Mouse (Mus musculus) hindbrain, embryonic 16.5 days (tissue): Measurements from ENCODE around the gene I830077J02Rik. TPM values are rescaled to one million over a fixed set of nuclear protein-coding genes. Genes with fewer than 3 reads are reported as not detected.
"Not testable (repeated sequence)": the region's sequence is repeated elsewhere in the genome, so short reads cannot be mapped to it uniquely, and the experiment has no call there.

Experiments used
- ATAC-seq: fragments of 200-750 bp; cut with Nextera tagmentation; 2 replicates; pipeline ENCODE4 v1.8.0; 2017; ENCODE audit warnings: moderate TSS enrichment, moderate library complexity
- H3K27ac ChIP-seq: fragments of 300-500 bp; sonication (generic); 2 replicates; pipeline ENCODE4 v1.5.1; 2014; ENCODE audit warnings: low read depth, mild to moderate bottlenecking, control low read depth, low read length, moderate library complexity
- H3K27me3 ChIP-seq: fragments of 300-500 bp; sonication (generic); replicated peaks from 2 replicates; pipeline ENCODE4 v1.6.1; 2014; ENCODE audit warnings: low read length; ENCODE audit not compliant: control insufficient read depth, insufficient read depth
- H3K36me3 ChIP-seq: fragments of 300-500 bp; sonication (generic); 2 replicates; pipeline ENCODE4 v1.6.1; 2014; ENCODE audit warnings: mild to moderate bottlenecking, low read length, moderate library complexity, mixed read lengths; ENCODE audit not compliant: control insufficient read depth, insufficient read depth
- H3K4me1 ChIP-seq: fragments of 300-500 bp; sonication (generic); 2 replicates; pipeline ENCODE4 v1.6.1; 2014; ENCODE audit warnings: low read depth, low read length; ENCODE audit not compliant: control insufficient read depth, insufficient read depth
- H3K4me2 ChIP-seq: fragments of 300-500 bp; sonication (generic); 2 replicates; pipeline ENCODE4 v1.6.1; 2014; ENCODE audit warnings: mild to moderate bottlenecking, low read length, control low read depth, moderate library complexity
- H3K4me3 ChIP-seq: fragments of 300-500 bp; sonication (generic); 2 replicates; pipeline ENCODE4 v1.5.1; 2014; ENCODE audit warnings: mild to moderate bottlenecking, low read length, control low read depth, moderate library complexity
- H3K9ac ChIP-seq: fragments of 300-500 bp; sonication (generic); 2 replicates; pipeline ENCODE4 v1.6.1; 2014; ENCODE audit warnings: low read depth, mild to moderate bottlenecking, control low read depth, low read length, moderate library complexity
- H3K9me3 ChIP-seq: fragments of 300-500 bp; sonication (generic); 2 replicates; pipeline ENCODE4 v1.6.1; 2014; ENCODE audit warnings: mild to moderate bottlenecking, low read length, moderate library complexity; ENCODE audit not compliant: control insufficient read depth
- WGBS: fragments of 180-500 bp; shearing (Covaris S2); extraction: QIAGEN DNeasy Blood & Tissue Kit; methylation state at CpG from one replicate; pipeline ENCODE4 v1.1.7; 2014; 5-methylcytosine and 5-hydroxymethylcytosine counted together
- polyA plus RNA-seq: library from polyadenylated mRNA; unstranded; fragments of >200 nt; fragmentation: Nextera tagmentation; extraction: Ambion mirVana; gene quantifications from 2 replicates; pipeline ENCODE4 v1.2.1, GENCODE M21; 2015

Gene I830077J02Rik
- polyA plus RNA-seq, 1 experiment from 2014 or later: 0.40 TPM

- no peak overlapping the region for H3K27ac ChIP-seq
- no peaks in the 10 kb centered on the region for H3K36me3 ChIP-seq
- H3K4me3 ChIP-seq: no peak overlapping the region
- H3K9me3 ChIP-seq: no peaks in the 10 kb centered on the region
- WGBS: 81% methylated on average over 7 of the region's 7 CpGs
- no peak overlapping the region for H3K4me2 ChIP-seq
- no peaks in the 10 kb centered on the region for H3K4me1 ChIP-seq
- H3K9ac ChIP-seq: no peak overlapping the region
- no peaks in the 10 kb centered on the region for H3K27me3 ChIP-seq
- ATAC-seq: no peak
Observed at GRCm38 (mm10) chr3:105927561-105928194, 4.8 kb downstream of the I830077J02Rik start.

GRCm38 (mm10) chr3:105924616-105925015 lies 7.8 kb downstream of the I830077J02Rik start:
- Histone ChIP-seq H3K4me1 (no peaks in the 10 kb centered on the region), H3K4me3 (no peak overlapping the region), H3K27ac (no peak overlapping the region), H3K36me3 (no peaks in the 10 kb centered on the region), H3K9me3 (no peaks in the 10 kb centered on the region), H3K4me2 (no peak overlapping the region), H3K27me3 (no peaks in the 10 kb centered on the region), H3K9ac (no peak overlapping the region)
- WGBS: 85% methylated on average over 9 of the region's 9 CpGs
- ATAC-seq: no peak

- Histone ChIP-seq H3K9me3 (no peaks in the 10 kb centered on the region), H3K9ac (no peak overlapping the region), H3K27ac (no peak overlapping the region), H3K27me3 (no peaks in the 10 kb centered on the region), H3K4me2 (no peak overlapping the region), H3K36me3 (no peaks in the 10 kb centered on the region), H3K4me3 (no peak overlapping the region), H3K4me1 (no peaks in the 10 kb centered on the region)
- no peak for ATAC-seq
- WGBS: 78% methylated on average over 2 of the region's 2 CpGs
Observed at GRCm38 (mm10) chr3:105921959-105922358, 10.5 kb downstream of the I830077J02Rik start.

- H3K27ac ChIP-seq, H3K9me3 ChIP-seq, H3K4me3 ChIP-seq, H3K36me3 ChIP-seq, H3K4me1 ChIP-seq, H3K27me3 ChIP-seq, H3K9ac ChIP-seq, ATAC-seq, H3K4me2 ChIP-seq: not testable (repeated sequence)
Observed at GRCm38 (mm10) chr3:105920743-105921142, 11.7 kb downstream of the I830077J02Rik start.

GRCm38 (mm10) chr3:105918355-105918745 lies 14.1 kb downstream of the I830077J02Rik start:
- H3K4me3 ChIP-seq: no peak overlapping the region
- H3K27ac ChIP-seq: no peak overlapping the region
- 71% methylated on average over 3 of the region's 3 CpGs for WGBS
- no peaks in the 10 kb centered on the region for H3K27me3 ChIP-seq
- H3K36me3 ChIP-seq: no peaks in the 10 kb centered on the region
- no peak for ATAC-seq
- H3K9me3 ChIP-seq: no peaks in the 10 kb centered on the region
- H3K9ac ChIP-seq: no peak overlapping the region
- H3K4me1 ChIP-seq: no peaks in the 10 kb centered on the region
- H3K4me2 ChIP-seq: no peak overlapping the region

- Histone ChIP-seq H3K9me3 (no peaks in the 10 kb centered on the region), H3K4me2 (no peak overlapping the region), H3K9ac (no peak overlapping the region), H3K27me3 (no peaks in the 10 kb centered on the region), H3K27ac (no peak overlapping the region), H3K4me1 (no peaks in the 10 kb centered on the region), H3K4me3 (no peak overlapping the region), H3K36me3 (no peaks in the 10 kb centered on the region)
- WGBS: 73% methylated on average over 10 of the region's 10 CpGs
- ATAC-seq: no peak
Observed at GRCm38 (mm10) chr3:105917656-105918354, 14.7 kb downstream of the I830077J02Rik start.

GRCm38 (mm10) chr3:105916455-105916854 lies 16.0 kb downstream of the I830077J02Rik start:
- ATAC-seq, H3K9ac ChIP-seq, H3K27me3 ChIP-seq, H3K4me1 ChIP-seq, H3K9me3 ChIP-seq, H3K4me2 ChIP-seq, H3K4me3 ChIP-seq, H3K36me3 ChIP-seq, H3K27ac ChIP-seq: not testable (repeated sequence)

- ATAC-seq: no peak
- Histone ChIP-seq H3K4me2 (no peak overlapping the region), H3K4me1 (no peaks in the 10 kb centered on the region), H3K36me3 (no peaks in the 10 kb centered on the region), H3K4me3 (no peak overlapping the region), H3K9ac (no peak overlapping the region), H3K9me3 (no peaks in the 10 kb centered on the region), H3K27ac (no peak overlapping the region), H3K27me3 (no peaks in the 10 kb centered on the region)
- WGBS: 40% methylated on average over 1 of the region's 1 CpGs
Observed at GRCm38 (mm10) chr3:105915281-105915680, 17.2 kb downstream of the I830077J02Rik start.

- H3K27ac ChIP-seq: no peak overlapping the region
- WGBS: 79% methylated on average over 10 of the region's 10 CpGs
Observed at GRCm38 (mm10) chr3:105913839-105914681, 18.4 kb downstream of the I830077J02Rik start.

More at GRCm38 (mm10) chr3:105913839-105914681, 18.4 kb downstream of the I830077J02Rik start:
- Histone ChIP-seq H3K4me1 (no peaks in the 10 kb centered on the region), H3K4me2 (no peak overlapping the region), H3K9ac (no peak overlapping the region), H3K27me3 (no peaks in the 10 kb centered on the region), H3K36me3 (no peaks in the 10 kb centered on the region), H3K4me3 (no peak overlapping the region), H3K9me3 (no peaks in the 10 kb centered on the region)
- ATAC-seq: no peak
